Mouse (Mus musculus) lung, embryonic 15.5 days (tissue): ENCODE results near the gene Lypd3. TPM values are rescaled to one million over a fixed set of nuclear protein-coding genes. Genes with fewer than 3 reads are reported as not detected.
A peak's percentile ranks its signal among the peaks of the same experiment; 100 is the strongest.
"Not testable (repeated sequence)": the region's sequence is repeated elsewhere in the genome, so short reads cannot be mapped to it uniquely, and the experiment has no call there.

Experiments
- ATAC-seq: fragments of 200-750 bp; cut with Nextera tagmentation; 2 replicates; pipeline ENCODE4 v1.8.0; 2017; ENCODE audit warnings: moderate number of reproducible peaks, borderline replicate concordance; ENCODE audit not compliant: low FRiP score, low TSS enrichment; ENCODE audit errors: extremely low read depth
- H3K27ac ChIP-seq: fragments of 300-500 bp; sonication (generic); 2 replicates; pipeline ENCODE4 v1.5.1; 2015; ENCODE audit warnings: moderate library complexity, mild to moderate bottlenecking, inconsistent platforms
- H3K27me3 ChIP-seq: fragments of 300-500 bp; sonication (generic); 2 replicates; pipeline ENCODE4 v1.6.1; 2015; ENCODE audit warnings: inconsistent platforms
- H3K36me3 ChIP-seq: fragments of 300-500 bp; sonication (generic); 2 replicates; pipeline ENCODE4 v1.6.1; 2015; ENCODE audit warnings: inconsistent platforms
- H3K4me1 ChIP-seq: fragments of 300-500 bp; sonication (generic); 2 replicates; pipeline ENCODE4 v1.6.1; 2015; ENCODE audit warnings: inconsistent platforms
- H3K4me2 ChIP-seq: fragments of 300-500 bp; sonication (generic); 2 replicates; pipeline ENCODE4 v1.6.1; 2015; ENCODE audit warnings: inconsistent platforms, mild to moderate bottlenecking, moderate library complexity
- H3K4me3 ChIP-seq: fragments of 300-500 bp; sonication (generic); 2 replicates; pipeline ENCODE4 v1.5.1; 2015; ENCODE audit warnings: mild to moderate bottlenecking, inconsistent platforms
- H3K9ac ChIP-seq: fragments of 300-500 bp; sonication (generic); 2 replicates; pipeline ENCODE4 v1.6.1; 2015; ENCODE audit warnings: inconsistent platforms
- H3K9me3 ChIP-seq: fragments of 300-500 bp; sonication (generic); 2 replicates; pipeline ENCODE4 v1.6.1; 2016; ENCODE audit warnings: inconsistent platforms
- WGBS: fragments of 180-500 bp; shearing (Covaris S2); methylation state at CpG from one replicate; pipeline ENCODE4 v1.1.7; 2015; 5-methylcytosine and 5-hydroxymethylcytosine counted together
- polyA plus RNA-seq: library from polyadenylated mRNA; unstranded; fragments of >200 nt; fragmentation: Nextera tagmentation; extraction: Ambion mirVana; gene quantifications from 2 replicates; pipeline ENCODE4 v1.2.1, GENCODE M21; 2015

Gene Lypd3
- polyA plus RNA-seq, 1 experiment from 2014 or later, result 0.40 TPM

DNA sequence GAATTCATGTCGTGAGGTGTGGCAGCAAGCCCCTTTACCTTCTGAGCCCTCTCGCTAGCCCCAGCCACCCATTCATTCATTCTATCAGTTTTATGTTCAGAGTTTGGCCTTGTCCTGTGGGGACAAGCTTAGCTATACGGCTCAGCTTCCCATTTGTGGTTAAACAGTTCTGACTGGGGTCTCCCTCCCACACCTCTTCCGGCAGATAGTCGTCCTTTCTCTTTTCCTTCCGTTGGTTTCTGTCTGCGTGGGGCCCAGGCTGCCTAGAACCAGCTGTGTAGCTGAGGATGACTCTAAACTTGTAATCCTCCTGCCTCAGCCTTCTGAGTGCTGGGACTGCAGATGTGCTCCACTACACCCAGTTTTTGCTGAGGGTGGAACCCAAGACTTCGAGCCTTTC, 18.6 kb upstream of the Lypd3 start:
- H3K9me3 ChIP-seq, result no peaks in the 10 kb centered on the region
- peaks cover 9% of the 10 kb centered on the region for H3K27me3 ChIP-seq
- H3K9ac ChIP-seq, result no peak overlapping the region
- no peak overlapping the region for H3K4me2 ChIP-seq
- H3K27ac ChIP-seq, result no peak overlapping the region
- ATAC-seq, result no peak
- peaks cover under 1% of the 10 kb centered on the region for H3K4me1 ChIP-seq
- H3K36me3 ChIP-seq, result no peaks in the 10 kb centered on the region
- 73% methylated on average over 8 of the region's 8 CpGs for WGBS
- H3K4me3 ChIP-seq, result no peak overlapping the region

DNA sequence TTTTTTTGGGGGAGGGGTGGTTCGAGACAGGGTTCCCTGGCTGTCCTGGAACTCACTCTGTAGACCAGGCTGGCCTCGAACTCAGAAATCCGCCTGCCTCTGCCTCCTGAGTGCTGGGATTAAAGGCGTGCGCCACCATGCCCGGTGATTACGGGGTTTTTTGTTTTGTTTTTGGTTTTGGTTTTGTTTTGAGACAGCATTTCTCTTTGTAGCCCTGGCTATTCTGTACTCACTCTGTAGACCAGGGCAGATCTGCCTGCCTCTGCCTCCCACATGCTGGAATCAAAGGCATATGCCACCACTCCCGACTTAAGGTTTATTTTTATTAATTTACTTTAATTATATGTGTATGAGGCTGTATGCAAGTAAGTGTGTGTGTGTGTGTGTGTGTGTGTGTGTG, 18.0 kb upstream of the Lypd3 start:
- not testable (repeated sequence) for H3K27ac ChIP-seq, H3K9me3 ChIP-seq, ATAC-seq, H3K27me3 ChIP-seq, H3K4me1 ChIP-seq, H3K36me3 ChIP-seq, H3K9ac ChIP-seq, H3K4me2 ChIP-seq, H3K4me3 ChIP-seq
- 91% methylated on average over 8 of the region's 8 CpGs for WGBS

DNA sequence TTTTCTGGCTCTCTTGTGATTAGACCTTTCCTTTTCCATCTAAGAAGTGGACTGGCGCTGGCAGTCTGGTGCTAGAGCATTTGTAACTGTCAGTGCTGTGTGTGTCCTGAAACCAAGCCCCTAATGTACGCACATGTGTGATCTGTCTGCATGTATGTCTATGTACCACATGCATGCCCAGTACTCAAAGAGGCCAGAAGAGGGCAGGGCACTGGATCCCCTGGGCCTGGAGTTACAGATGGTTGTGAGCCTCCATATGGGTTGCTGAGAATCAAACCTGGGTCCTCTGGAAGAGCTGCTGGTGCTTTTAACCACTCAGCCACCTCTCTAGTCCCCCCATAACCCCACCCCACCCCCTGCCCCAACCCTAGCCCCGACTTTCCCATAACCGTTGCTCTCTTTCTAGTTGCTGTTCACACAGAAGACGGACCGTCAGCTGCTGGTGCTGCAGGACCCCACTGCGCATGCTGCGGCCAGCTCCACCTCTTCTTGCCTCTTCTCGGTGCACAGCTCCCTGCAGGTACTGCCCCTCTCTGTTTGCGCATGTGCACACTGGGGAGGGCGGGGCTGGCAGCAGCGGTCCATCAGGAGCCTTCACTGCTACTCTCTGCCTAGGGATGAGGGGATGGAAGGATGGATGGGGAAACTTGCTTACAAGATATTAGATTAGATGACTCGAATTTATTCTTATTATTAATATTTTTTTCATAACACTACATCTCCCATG, 16.5 kb upstream of the Lypd3 start:
- no peaks in the 10 kb centered on the region for H3K27me3 ChIP-seq
- H3K27ac ChIP-seq, result no peak overlapping the region
- no peak for ATAC-seq
- H3K4me3 ChIP-seq, result no peak overlapping the region
- H3K4me2 ChIP-seq, result no peak overlapping the region
- H3K4me1 ChIP-seq, result no peaks in the 10 kb centered on the region
- no peaks in the 10 kb centered on the region for H3K36me3 ChIP-seq
- no peaks in the 10 kb centered on the region for H3K9me3 ChIP-seq
- 55% methylated on average over 13 of the region's 13 CpGs for WGBS
- no peak overlapping the region for H3K9ac ChIP-seq

DNA sequence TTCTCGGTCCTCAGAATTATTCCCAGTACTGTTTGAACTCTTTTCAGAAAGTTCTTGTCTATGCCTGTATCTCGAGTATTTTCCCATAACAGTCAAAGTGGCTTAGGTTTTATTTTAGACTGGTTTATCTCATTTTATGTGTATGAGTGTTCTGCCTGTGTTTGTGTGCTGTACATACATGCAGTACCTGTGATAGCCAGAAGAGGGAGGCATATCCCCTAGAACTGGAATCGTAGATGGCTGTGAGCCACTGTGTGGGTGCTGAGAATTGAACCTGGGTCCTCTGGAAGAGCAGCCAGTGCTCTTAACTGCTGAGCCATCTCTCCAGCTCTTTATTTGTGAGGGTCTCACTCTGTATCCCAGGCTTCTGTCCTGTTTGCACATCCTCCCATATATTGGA, 15.2 kb upstream of the Lypd3 start:
- no peaks in the 10 kb centered on the region for H3K9me3 ChIP-seq
- no peaks in the 10 kb centered on the region for H3K36me3 ChIP-seq
- no peaks in the 10 kb centered on the region for H3K4me1 ChIP-seq
- H3K9ac ChIP-seq, result no peak overlapping the region
- no peak overlapping the region for H3K4me2 ChIP-seq
- no peak overlapping the region for H3K27ac ChIP-seq
- no peak overlapping the region for H3K4me3 ChIP-seq
- H3K27me3 ChIP-seq, result no peaks in the 10 kb centered on the region
- 71% methylated on average over 3 of the region's 3 CpGs for WGBS
- ATAC-seq, result no peak

DNA sequence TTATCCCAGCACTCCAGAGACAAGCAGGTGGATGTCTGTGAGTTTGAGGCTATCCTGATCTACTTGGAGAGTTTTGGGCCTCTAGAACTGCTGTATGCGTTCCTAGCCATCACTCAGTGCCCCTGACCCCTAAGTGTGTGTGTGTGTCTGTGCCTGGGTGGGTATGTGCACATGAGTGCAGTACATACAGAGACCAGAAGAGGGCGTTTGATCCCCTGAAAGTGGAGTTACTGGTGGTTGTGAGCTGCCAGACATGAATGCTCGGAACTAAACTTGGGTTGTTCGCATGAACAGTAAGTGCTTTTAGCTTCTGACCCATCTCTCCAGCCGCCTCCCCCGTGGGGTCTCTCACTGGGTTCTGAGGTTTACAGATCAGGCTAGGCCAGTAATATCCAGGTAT, 13.4 kb upstream of the Lypd3 start:
- Histone ChIP-seq H3K9ac (no peak overlapping the region), H3K27ac (no peak overlapping the region), H3K4me1 (no peaks in the 10 kb centered on the region), H3K9me3 (no peaks in the 10 kb centered on the region), H3K4me2 (no peak overlapping the region), H3K36me3 (no peaks in the 10 kb centered on the region), H3K27me3 (no peaks in the 10 kb centered on the region), H3K4me3 (no peak overlapping the region)
- ATAC-seq, result no peak
- 80% methylated on average over 6 of the region's 6 CpGs for WGBS

DNA sequence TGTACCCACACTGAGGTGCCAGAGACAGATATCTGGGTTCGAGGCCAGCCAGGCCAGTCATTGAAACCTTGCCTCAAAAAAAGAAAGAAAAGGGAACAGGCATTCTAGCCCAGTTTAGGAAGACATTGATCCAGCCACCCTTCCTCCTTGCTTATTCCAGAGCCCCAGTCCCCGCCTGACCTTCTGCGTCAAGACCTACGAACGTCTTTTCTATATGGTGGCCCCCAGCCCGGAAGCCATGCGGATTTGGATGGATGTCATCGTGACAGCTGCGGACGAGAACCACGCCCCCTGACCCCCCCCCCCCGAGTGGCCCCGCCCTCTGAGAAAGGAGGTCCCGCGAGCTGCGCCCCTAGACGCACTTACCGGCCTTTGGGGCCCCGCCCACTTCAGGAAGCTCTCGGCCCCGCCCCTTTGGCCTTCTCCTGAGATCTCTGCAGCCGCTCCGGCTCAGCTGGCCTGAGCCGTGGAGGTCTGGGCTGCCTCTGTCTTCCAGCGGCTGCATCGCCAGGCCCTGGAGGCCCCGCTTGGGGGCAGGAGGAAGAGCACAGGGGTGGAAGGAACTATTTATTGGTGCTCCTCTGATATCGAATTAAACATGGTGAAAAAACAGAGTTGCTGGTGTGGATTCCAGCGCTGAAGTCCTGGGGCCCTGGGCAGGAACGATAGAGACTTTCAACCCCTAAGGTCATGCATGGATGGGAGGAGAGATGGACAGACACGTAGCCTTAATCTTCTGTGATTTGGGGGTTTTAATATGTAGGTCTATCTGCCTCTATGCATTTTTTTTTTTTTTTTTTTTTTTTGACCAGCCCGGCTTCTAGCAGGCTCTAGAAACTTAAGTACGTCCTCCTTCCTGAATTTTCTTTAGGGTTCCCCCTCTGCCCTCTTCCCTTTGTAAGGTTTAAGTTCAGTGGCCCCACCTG, 7.4 kb upstream of the Lypd3 start:
- peak; percentile 92 for ATAC-seq
- Histone ChIP-seq H3K36me3 (no peaks in the 10 kb centered on the region), H3K9me3 (no peaks in the 10 kb centered on the region), H3K4me3 (peak overlapping the region; percentile 33), H3K27ac (peak overlapping the region; percentile 53), H3K4me2 (peak overlapping the region; percentile 63), H3K9ac (peak overlapping the region; percentile 50), H3K4me1 (peaks cover 7% of the 10 kb centered on the region; the same call in 1 of the 2 replicates), H3K27me3 (no peaks in the 10 kb centered on the region)
- 6% methylated on average over 33 of the region's 33 CpGs for WGBS

DNA sequence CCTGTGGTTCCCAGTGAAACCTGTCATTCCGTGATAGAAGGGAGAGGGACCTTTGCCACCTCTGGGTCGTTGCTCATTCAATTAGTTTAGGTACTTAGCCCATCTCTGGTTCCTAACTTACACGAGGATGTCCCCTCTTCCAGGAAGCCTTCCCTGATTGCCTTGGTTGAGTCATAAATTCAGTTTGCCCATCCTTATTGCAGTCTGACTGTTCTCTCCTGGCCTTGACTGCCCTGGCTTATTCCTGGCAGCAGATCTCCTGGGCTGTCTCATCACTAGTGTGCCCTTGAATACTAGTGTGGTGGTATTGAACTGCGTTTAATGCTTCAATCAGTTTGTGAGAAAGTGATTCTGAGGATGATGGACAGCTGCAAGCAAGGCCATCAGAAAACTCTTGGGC, 6.7 kb upstream of the Lypd3 start:
- H3K27me3 ChIP-seq, result no peaks in the 10 kb centered on the region
- no peaks in the 10 kb centered on the region for H3K36me3 ChIP-seq
- no peak overlapping the region for H3K9ac ChIP-seq
- ATAC-seq, result no peak
- no peaks in the 10 kb centered on the region for H3K9me3 ChIP-seq
- H3K4me3 ChIP-seq, result no peak overlapping the region
- peaks cover 7% of the 10 kb centered on the region; the same call in 1 of the 2 replicates for H3K4me1 ChIP-seq
- peak overlapping the region; percentile 63; the same call in 1 of the 2 replicates for H3K4me2 ChIP-seq
- no peak overlapping the region for H3K27ac ChIP-seq
- WGBS, result 70% methylated on average over 4 of the region's 4 CpGs

DNA sequence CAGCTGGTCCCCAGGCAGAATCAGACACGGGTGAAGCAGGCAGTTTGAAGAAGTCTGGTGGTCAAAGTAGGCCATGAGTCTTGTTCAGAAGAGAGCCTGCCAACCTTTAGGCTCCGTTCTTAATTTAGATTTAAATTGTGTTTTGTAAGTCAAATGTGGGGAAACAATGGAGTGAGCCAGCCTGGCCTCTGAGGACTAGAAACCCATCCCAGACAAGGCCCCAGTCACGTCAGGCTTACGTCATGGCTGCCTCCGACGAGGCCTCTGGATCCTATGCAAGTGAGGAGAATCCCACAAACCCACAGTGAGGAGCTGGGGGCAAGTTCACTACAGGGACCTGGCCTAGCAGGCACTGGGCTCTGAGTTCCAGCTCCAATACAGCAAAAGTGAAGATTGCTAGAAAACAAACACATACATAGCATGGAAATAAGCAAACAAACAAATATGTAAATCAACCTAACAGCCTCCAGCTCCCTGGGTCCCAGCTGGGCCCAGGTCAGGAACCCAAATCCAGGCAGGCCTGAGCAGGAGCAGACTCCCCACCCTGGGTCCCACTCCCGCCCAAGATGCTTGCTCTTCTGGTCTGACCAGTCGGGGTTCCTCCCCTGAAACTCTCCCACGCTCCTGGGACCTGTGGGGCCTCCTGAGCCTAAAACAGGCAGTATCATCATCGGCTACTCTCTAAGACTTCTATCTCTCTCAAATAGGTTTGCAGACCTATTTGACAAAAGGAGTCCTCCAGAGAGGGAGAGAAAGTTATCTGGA, 6.1 kb upstream of the Lypd3 start:
- no peak overlapping the region for H3K4me3 ChIP-seq
- H3K27ac ChIP-seq, result no peak overlapping the region
- H3K36me3 ChIP-seq, result no peaks in the 10 kb centered on the region
- ATAC-seq, result no peak
- no peaks in the 10 kb centered on the region for H3K9me3 ChIP-seq
- H3K9ac ChIP-seq, result no peak overlapping the region
- WGBS, result 74% methylated on average over 10 of the region's 10 CpGs
- H3K27me3 ChIP-seq, result no peaks in the 10 kb centered on the region
- peaks cover 7% of the 10 kb centered on the region; the same call in 1 of the 2 replicates for H3K4me1 ChIP-seq
- H3K4me2 ChIP-seq, result no peak overlapping the region

DNA sequence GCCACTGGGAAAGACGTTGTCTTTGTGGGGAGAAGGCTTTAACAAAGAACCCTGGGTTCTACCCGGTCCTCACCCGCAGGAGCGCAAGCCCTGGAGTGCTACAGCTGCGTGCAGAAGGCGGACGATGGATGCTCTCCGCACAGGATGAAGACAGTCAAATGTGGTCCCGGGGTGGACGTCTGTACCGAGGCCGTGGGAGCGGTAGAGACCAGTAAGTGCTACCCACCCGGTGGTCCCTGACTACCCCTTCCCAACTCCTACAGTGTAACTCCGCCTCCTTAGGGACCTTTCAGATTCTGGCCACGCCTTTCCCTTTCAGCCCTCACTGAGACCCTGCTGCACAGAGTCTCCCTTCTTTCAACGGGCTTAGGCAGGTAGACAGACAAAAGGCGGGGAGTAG, 696 bp downstream of the Lypd3 start:
- H3K4me3 ChIP-seq, result no peak overlapping the region
- ATAC-seq, result no peak
- H3K27ac ChIP-seq, result no peak overlapping the region
- peaks cover 12% of the 10 kb centered on the region for H3K4me1 ChIP-seq
- no peaks in the 10 kb centered on the region for H3K9me3 ChIP-seq
- peaks cover 57% of the 10 kb centered on the region for H3K27me3 ChIP-seq
- H3K4me2 ChIP-seq, result peak overlapping the region; percentile 78; the same call in 1 of the 2 replicates
- no peak overlapping the region for H3K9ac ChIP-seq
- WGBS, result 3% methylated on average over 18 of the region's 18 CpGs
- no peaks in the 10 kb centered on the region for H3K36me3 ChIP-seq

DNA sequence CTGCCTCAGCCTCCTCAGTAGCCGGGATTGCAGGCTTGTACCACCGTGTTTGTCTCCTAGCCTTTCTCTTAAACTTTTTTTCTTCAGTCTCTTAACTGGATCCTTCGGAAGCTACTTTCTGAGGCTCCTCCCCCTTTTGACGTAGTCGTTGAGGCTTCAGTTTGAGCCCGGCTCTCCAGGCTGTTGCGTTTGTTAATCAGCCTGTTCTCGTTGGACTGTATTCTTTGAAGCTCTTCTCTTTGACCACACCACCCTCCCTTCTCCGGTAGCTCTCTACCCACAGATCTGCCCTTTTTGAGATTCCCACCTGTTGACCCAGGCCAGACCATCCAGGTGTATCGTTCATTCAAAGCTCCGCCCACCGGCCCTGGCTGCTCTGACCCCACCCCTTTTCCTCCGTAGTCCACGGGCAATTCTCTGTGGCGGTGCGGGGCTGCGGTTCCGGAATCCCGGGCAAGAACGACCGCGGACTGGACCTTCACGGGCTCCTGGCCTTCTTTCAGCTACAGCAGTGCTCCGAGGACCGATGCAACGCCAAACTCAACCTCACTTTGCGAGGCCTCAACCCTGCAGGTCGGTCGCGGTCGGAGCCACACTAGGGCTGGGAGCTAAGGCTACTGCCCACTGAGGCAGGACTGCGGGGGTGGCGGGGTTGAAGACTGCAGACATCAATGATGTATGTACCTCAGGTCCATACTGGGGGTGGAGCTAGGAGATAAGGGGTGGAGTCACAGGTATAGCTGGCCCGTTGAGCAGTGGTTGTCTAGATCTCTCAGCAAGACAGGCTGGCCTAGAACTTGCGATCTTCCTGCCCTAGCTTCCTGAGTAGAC, 1.9 kb downstream of the Lypd3 start:
- Histone ChIP-seq H3K27ac (no peak overlapping the region), H3K9me3 (no peaks in the 10 kb centered on the region), H3K4me2 (peak overlapping the region; percentile 78), H3K36me3 (no peaks in the 10 kb centered on the region), H3K27me3 (peaks cover 57% of the 10 kb centered on the region), H3K4me1 (peaks cover 12% of the 10 kb centered on the region), H3K4me3 (peak overlapping the region; percentile 40), H3K9ac (no peak overlapping the region; the same call in 1 of the 2 replicates)
- 3% methylated on average over 35 of the region's 35 CpGs for WGBS
- ATAC-seq, result peak; percentile 43; the same call in 1 of the 2 replicates

DNA sequence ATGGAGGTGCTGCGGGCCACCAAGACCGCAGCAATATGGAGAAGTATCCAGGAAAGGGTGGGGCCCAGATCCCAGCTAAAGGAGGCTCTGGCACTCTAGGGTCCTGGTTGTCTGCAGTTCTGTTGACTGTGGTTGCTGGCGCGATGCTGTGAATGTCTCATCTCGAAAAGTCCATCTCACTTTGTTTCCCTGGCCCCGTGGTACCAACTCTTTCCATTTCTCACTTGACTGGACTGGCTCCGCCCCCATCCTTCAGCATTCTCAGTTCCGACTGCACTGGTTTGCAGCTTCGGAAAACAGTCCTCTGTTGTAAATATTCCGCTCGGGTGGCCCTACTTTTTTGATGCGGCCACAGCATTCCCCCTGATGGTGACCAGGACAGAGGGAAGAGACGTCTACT, 4.1 kb downstream of the Lypd3 start:
- Histone ChIP-seq H3K36me3 (no peaks in the 10 kb centered on the region), H3K9me3 (no peaks in the 10 kb centered on the region), H3K27ac (no peak overlapping the region), H3K4me1 (peaks cover 12% of the 10 kb centered on the region), H3K4me2 (no peak overlapping the region), H3K4me3 (no peak overlapping the region), H3K9ac (no peak overlapping the region), H3K27me3 (peaks cover 56% of the 10 kb centered on the region)
- WGBS, result 58% methylated on average over 13 of the region's 13 CpGs
- ATAC-seq, result no peak
